Mouse (Mus musculus) bone marrow, adult 2 months (tissue): ENCODE results near the gene Zmym1.
A peak's percentile ranks its signal among the peaks of the same experiment; 100 is the strongest.

Source experiments
- CTCF ChIP-seq: fragments of 200-500 bp; IDR thresholded peaks from 2 replicates; pipeline ENCODE4 v1.5.1; 2011; ENCODE audit warnings: low read length, control low read depth; ENCODE audit not compliant: control insufficient read depth, insufficient read depth
- POLR2A ChIP-seq: fragments of 200-500 bp; IDR thresholded peaks from 2 replicates; pipeline ENCODE4 v1.6.1; 2011; ENCODE audit warnings: low read depth, mild to moderate bottlenecking, control low read depth, low read length, borderline replicate concordance; ENCODE audit not compliant: control insufficient read depth

GRCm38 (mm10) chr4:127021989-127022626 lies 38.8 kb downstream of the Zmym1 start:
- peak; percentile 24; the same call in 1 of the 2 replicates for TF ChIP-seq CTCF
- peak; percentile 28; the same call in 1 of the 2 replicates for TF ChIP-seq POLR2A
